Mouse (Mus musculus): ENCODE results near the gene Dnajb12.

- TF ChIP-seq POU5F1 (IDR thresholded peaks at IDR 0.05; ENCODE audit: borderline replicate concordance, low read length), result no peak
- TF ChIP-seq CTCF (conservative IDR thresholded peaks at IDR 0.05; ENCODE audit: low read length), result no peak
- no peak for TF ChIP-seq NANOG (IDR thresholded peaks at IDR 0.05; ENCODE audit: borderline replicate concordance, low read length)
These were observed 18.7 kb upstream of the Dnajb12 start for GRCm38 (mm10) chr10:59860684-59861083.
